Mouse (Mus musculus) MEL (cell line): Measurements from ENCODE around the gene Acsm1. TPM values are rescaled to one million over a fixed set of nuclear protein-coding genes. Genes with fewer than 3 reads are reported as not detected.

ENCODE experiments used
- DNase-seq: peaks from one replicate; pipeline ENCODE4 v3.0.0; 2011; ENCODE audit warnings: low read depth, low spot score
- H3K27ac ChIP-seq: 2 replicates; pipeline ENCODE4 v1.5.1; 2012; ENCODE audit warnings: low read depth, mild to moderate bottlenecking, control low read depth, low read length, moderate library complexity; ENCODE audit not compliant: control insufficient read depth
- H3K27me3 ChIP-seq, 2 experiments: fragments of 150-350 bp in 1 of 2; sonication (generic) in 1 of 2; 2 replicates each; pipeline ENCODE4 v1.6.1; 2012; ENCODE audit warnings: low read length in 2 of 2, mild to moderate bottlenecking in 2 of 2, improper control_type of control experiment in 1 of 2, moderate library complexity in 1 of 2; ENCODE audit not compliant: insufficient read depth in 2 of 2, control insufficient read depth in 1 of 2
- H3K36me3 ChIP-seq, 2 experiments: 2 replicates each; pipeline ENCODE4 v1.6.1; 2012 to 2014; ENCODE audit warnings: low read length in 2 of 2, improper control_type of control experiment in 1 of 2, inconsistent platforms in 1 of 2, mild to moderate bottlenecking in 1 of 2; ENCODE audit not compliant: insufficient read depth in 2 of 2, control insufficient read depth in 1 of 2
- H3K4me1 ChIP-seq, 2 experiments: fragments of 150-350 bp in 1 of 2; sonication (generic) in 1 of 2; 2 replicates each; pipeline ENCODE4 v1.6.1; 2012; ENCODE audit warnings: low read length in 2 of 2, improper control_type of control experiment in 1 of 2, mild to moderate bottlenecking in 1 of 2; ENCODE audit not compliant: insufficient read depth in 2 of 2, control insufficient read depth in 1 of 2
- H3K4me3 ChIP-seq, 2 experiments: fragments of 150-350 bp in 1 of 2; sonication (generic) in 1 of 2; 2 replicates each; pipeline ENCODE4 v1.5.1; 2012; ENCODE audit warnings: low read depth in 2 of 2, low read length in 2 of 2, mild to moderate bottlenecking in 2 of 2, moderate library complexity in 2 of 2, control low read depth in 1 of 2, improper control_type of control experiment in 1 of 2; ENCODE audit not compliant: control insufficient read depth in 1 of 2, insufficient read depth in 1 of 2
- H3K79me2 ChIP-seq: 2 replicates; pipeline ENCODE4 v1.6.1; 2012; ENCODE audit warnings: mild to moderate bottlenecking, low read length, moderate library complexity; ENCODE audit not compliant: control insufficient read depth, poor library complexity, insufficient read depth
- H3K9ac ChIP-seq: 2 replicates; pipeline ENCODE4 v1.6.1; 2012; ENCODE audit warnings: low read depth, mild to moderate bottlenecking, control low read depth, low read length, moderate library complexity; ENCODE audit not compliant: control insufficient read depth, poor library complexity, severe bottlenecking
- H3K9me3 ChIP-seq: fragments of 150-350 bp; sonication (generic); replicated peaks from 2 replicates; pipeline ENCODE4 v1.6.1; 2012; ENCODE audit warnings: mild to moderate bottlenecking, low read length, improper control_type of control experiment, moderate library complexity; ENCODE audit not compliant: insufficient read depth
- BHLHE40 ChIP-seq: IDR thresholded peaks from 2 replicates; pipeline ENCODE4 v1.6.1; 2012; ENCODE audit warnings: low read depth, mild to moderate bottlenecking, inconsistent platforms, low read length, improper control_type of control experiment, borderline replicate concordance
- CHD1 ChIP-seq: IDR thresholded peaks from 2 replicates; pipeline ENCODE4 v1.6.1; 2012; ENCODE audit warnings: low read depth, mild to moderate bottlenecking, inconsistent platforms, low read length, improper control_type of control experiment
- CHD2 ChIP-seq: IDR thresholded peaks from 2 replicates; pipeline ENCODE4 v1.6.1; 2011; ENCODE audit warnings: low read length, improper control_type of control experiment
- CTCF ChIP-seq, 3 experiments: IDR thresholded peaks in 2 of 3; conservative IDR thresholded peaks in 1 of 3; 2 replicates each; pipeline ENCODE4 v1.5.1; 2011 to 2012; ENCODE audit warnings: low read length in 3 of 3, low read depth in 2 of 3, mild to moderate bottlenecking in 2 of 3, improper control_type of control experiment in 1 of 3, inconsistent platforms in 1 of 3, mixed read lengths in 1 of 3, moderate library complexity in 1 of 3; ENCODE audit not compliant: control insufficient read depth in 1 of 3, insufficient read depth in 1 of 3, poor library complexity in 1 of 3, severe bottlenecking in 1 of 3
- ELF1 ChIP-seq: IDR thresholded peaks from 2 replicates; pipeline ENCODE4 v1.6.1; 2014; ENCODE audit warnings: low read depth, mild to moderate bottlenecking, inconsistent platforms, low read length, improper control_type of control experiment, moderate library complexity
- EP300 ChIP-seq, 2 experiments: IDR thresholded peaks; 2 replicates each; pipeline ENCODE4 v1.6.1; 2011; ENCODE audit warnings: improper control_type of control experiment in 2 of 2, low read length in 2 of 2, low read depth in 1 of 2, mild to moderate bottlenecking in 1 of 2
- ETS1 ChIP-seq: IDR thresholded peaks from 2 replicates; pipeline ENCODE4 v1.6.1; 2012; ENCODE audit warnings: low read depth, mild to moderate bottlenecking, inconsistent platforms, low read length, improper control_type of control experiment, moderate library complexity
- GABPA ChIP-seq: IDR thresholded peaks from 2 replicates; pipeline ENCODE4 v1.6.1; 2012; ENCODE audit warnings: low read depth, mild to moderate bottlenecking, inconsistent platforms, low read length, improper control_type of control experiment, moderate library complexity
- JUND ChIP-seq: IDR thresholded peaks from 2 replicates; pipeline ENCODE4 v1.6.1; 2011; ENCODE audit warnings: low read depth, mild to moderate bottlenecking, improper control_type of control experiment, low read length
- KAT2A ChIP-seq: conservative IDR thresholded peaks from 2 replicates; pipeline ENCODE4 v1.6.1; 2012; ENCODE audit warnings: low read depth, low read length, improper control_type of control experiment, inconsistent platforms
- MAX ChIP-seq: IDR thresholded peaks from 2 replicates; pipeline ENCODE4 v1.6.1; 2011; ENCODE audit warnings: low read length, improper control_type of control experiment
- MEF2A ChIP-seq: IDR thresholded peaks from 2 replicates; pipeline ENCODE4 v1.6.1; 2014; ENCODE audit warnings: low read depth, mild to moderate bottlenecking, inconsistent platforms, low read length, improper control_type of control experiment; ENCODE audit not compliant: poor library complexity, insufficient replicate concordance, severe bottlenecking; ENCODE audit errors: extremely low read depth
- MXI1 ChIP-seq: IDR thresholded peaks from 2 replicates; pipeline ENCODE4 v1.6.1; 2011; ENCODE audit warnings: mild to moderate bottlenecking, low read depth, low read length, improper control_type of control experiment
- NELFE ChIP-seq: IDR thresholded peaks from 2 replicates; pipeline ENCODE4 v1.6.1; 2011; ENCODE audit warnings: low read depth, low read length, improper control_type of control experiment
- POLR2AphosphoS2 ChIP-seq: IDR thresholded peaks from 2 replicates; pipeline ENCODE4 v1.6.1; 2011; ENCODE audit warnings: low read length, improper control_type of control experiment
- POLR2AphosphoS5 ChIP-seq: IDR thresholded peaks from 2 replicates; pipeline ENCODE4 v1.6.1; 2012; ENCODE audit warnings: low read depth, borderline replicate concordance, mild to moderate bottlenecking, inconsistent platforms, low read length, moderate library complexity, mixed read lengths
- RAD21 ChIP-seq: IDR thresholded peaks from 2 replicates; pipeline ENCODE4 v1.6.1; 2011; ENCODE audit warnings: mild to moderate bottlenecking, low read depth, low read length, improper control_type of control experiment
- RCOR1 ChIP-seq: IDR thresholded peaks from 2 replicates; pipeline ENCODE4 v1.6.1; 2012; ENCODE audit warnings: low read depth, mild to moderate bottlenecking, inconsistent platforms, low read length, improper control_type of control experiment
- SIN3A ChIP-seq: IDR thresholded peaks from 2 replicates; pipeline ENCODE4 v1.6.1; 2012; ENCODE audit warnings: low read length, improper control_type of control experiment, inconsistent platforms
- TAL1 ChIP-seq: IDR thresholded peaks from 2 replicates; pipeline ENCODE4 v1.6.1; 2012; ENCODE audit warnings: mild to moderate bottlenecking, inconsistent platforms, low read length, moderate library complexity, mixed read lengths
- TCF12 ChIP-seq: IDR thresholded peaks from 2 replicates; pipeline ENCODE4 v1.6.1; 2014; ENCODE audit warnings: low read depth, mild to moderate bottlenecking, inconsistent platforms, low read length, improper control_type of control experiment, moderate library complexity
- USF1 ChIP-seq: IDR thresholded peaks from 2 replicates; pipeline ENCODE4 v1.6.1; 2014; ENCODE audit warnings: low read depth, mild to moderate bottlenecking, inconsistent platforms, low read length, improper control_type of control experiment, moderate library complexity
- USF2 ChIP-seq, 2 experiments: IDR thresholded peaks; 2 replicates each; pipeline ENCODE4 v1.6.1; 2011 to 2012; ENCODE audit warnings: improper control_type of control experiment in 2 of 2, low read length in 2 of 2, borderline replicate concordance in 1 of 2, inconsistent platforms in 1 of 2, low read depth in 1 of 2, mild to moderate bottlenecking in 1 of 2; ENCODE audit not compliant: insufficient read depth in 1 of 2
- polyA plus RNA-seq, 2 experiments: library from polyadenylated mRNA; stranded (reverse) in 1 of 2; unstranded in 1 of 2; fragments of >175 nt in 1 of 2; fragments of >200 nt in 1 of 2; gene quantifications; 2 replicates each; pipeline versions ENCODE4 v1.2.1 to v1.2.4; 2012; ENCODE audit warnings: low replicate concordance in 2 of 2, low read depth in 1 of 2; ENCODE audit not compliant: insufficient read length in 2 of 2, insufficient read depth in 1 of 2, missing spikeins in 1 of 2
- total RNA-seq: library from RNA; depleted of rRNA; stranded (reverse); fragments of 300-350 nt; gene quantifications from 2 replicates; pipeline ENCODE4 v1.2.3, GENCODE M21; 2012

Gene Acsm1
- total and polyA plus RNA-seq, 3 experiments = not detected

- DNase-seq = no peak
- H3K27ac ChIP-seq = no peak overlapping the region
- no peak for TF ChIP-seq CHD2
- no peak for TF ChIP-seq BHLHE40
- TF ChIP-seq RAD21 = no peak
- no peak for TF ChIP-seq MEF2A
- no peak for TF ChIP-seq JUND
- no peak for TF ChIP-seq USF1
- no peak for TF ChIP-seq KAT2A
- TF ChIP-seq ETS1 = no peak
- no peak for TF ChIP-seq POLR2AphosphoS5
- H3K4me3 ChIP-seq = no peak overlapping the region
- H3K9ac ChIP-seq = no peak overlapping the region
- no peaks in the 10 kb centered on the region for H3K36me3 ChIP-seq
- H3K79me2 ChIP-seq = no peaks in the 10 kb centered on the region
- no peaks in the 10 kb centered on the region for H3K27me3 ChIP-seq
- no peaks in the 10 kb centered on the region for H3K4me1 ChIP-seq
- no peaks in the 10 kb centered on the region for H3K9me3 ChIP-seq
These were observed 12.2 kb upstream of the Acsm1 start for GRCm38 (mm10) chr7:119594530-119595107.

DNA sequence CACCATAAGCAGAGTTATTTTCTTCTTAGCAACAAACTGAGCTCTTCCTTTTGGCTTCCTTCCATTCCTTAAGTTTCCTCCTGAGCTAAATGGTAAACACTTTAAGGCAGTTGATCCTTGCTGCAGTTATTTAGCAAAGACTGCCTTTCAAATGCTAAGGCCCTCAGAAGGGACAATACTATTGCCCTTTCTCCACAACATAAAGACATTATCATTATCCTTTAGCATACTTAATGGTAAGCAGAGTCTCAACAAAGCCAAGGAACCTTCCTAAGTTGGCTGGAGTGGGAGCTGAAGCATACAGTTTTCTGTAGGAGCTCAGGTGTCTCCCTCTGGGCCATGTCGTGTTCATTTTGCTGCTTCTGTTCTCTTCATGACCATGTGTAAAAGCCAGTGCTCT lies 11.5 kb upstream of the Acsm1 start:
- no peak overlapping the region for H3K27ac ChIP-seq
- TF ChIP-seq USF1 (no peak), EP300 (IDR thresholded peaks at IDR 0.05; ENCODE audit: low read depth in 1 of 2, low read length in 2 of 2) (no peak), CHD2 (no peak), GABPA (no peak), SIN3A (no peak), NELFE (no peak), POLR2AphosphoS5 (no peak)
- TF ChIP-seq, all 39 proteins: peak for 0
- Histone ChIP-seq H3K4me1 (no peaks in the 10 kb centered on the region), H3K79me2 (no peaks in the 10 kb centered on the region), H3K4me3 (no peak overlapping the region), H3K27me3 (no peaks in the 10 kb centered on the region), H3K36me3 (no peaks in the 10 kb centered on the region), H3K9ac (no peak overlapping the region), H3K9me3 (no peaks in the 10 kb centered on the region)
- no peak for DNase-seq

- Histone ChIP-seq H3K79me2 (no peaks in the 10 kb centered on the region), H3K9ac (no peak overlapping the region), H3K4me3 (no peak overlapping the region), H3K36me3 (no peaks in the 10 kb centered on the region), H3K9me3 (no peaks in the 10 kb centered on the region), H3K27ac (no peak overlapping the region), H3K27me3 (no peaks in the 10 kb centered on the region), H3K4me1 (no peaks in the 10 kb centered on the region)
- TF ChIP-seq CTCF (IDR thresholded peaks at IDR 0.05 in 2 of 3, conservative IDR thresholded peaks at IDR 0.05 in 1 of 3; ENCODE audit: control insufficient read depth in 1 of 3, insufficient read depth in 1 of 3, low read depth in 2 of 3, low read length in 3 of 3, poor library complexity in 1 of 3, severe bottlenecking in 1 of 3) = no peak
- TF ChIP-seq POLR2AphosphoS5 = no peak
- TF ChIP-seq CHD1 = no peak
- TF ChIP-seq JUND = no peak
- no peak for TF ChIP-seq USF2 (IDR thresholded peaks at IDR 0.05; ENCODE audit: borderline replicate concordance in 1 of 2, insufficient read depth in 1 of 2, low read depth in 1 of 2, low read length in 2 of 2)
- no peak for TF ChIP-seq TAL1
- TF ChIP-seq RCOR1 = no peak
- TF ChIP-seq MEF2A = no peak
- no peak for TF ChIP-seq MAX
- TF ChIP-seq KAT2A = no peak
- TF ChIP-seq ELF1 = no peak
- no peak for TF ChIP-seq MXI1
- no peak for TF ChIP-seq CHD2
- no peak for TF ChIP-seq RAD21
- TF ChIP-seq TCF12 = no peak
- no peak for TF ChIP-seq POLR2AphosphoS2
- DNase-seq = no peak
These were observed 10.3 kb upstream of the Acsm1 start for GRCm38 (mm10) chr7:119596536-119596935.
